Mouse (Mus musculus) hindbrain, embryonic 12.5 days (tissue): Measurements from ENCODE around the gene Klkb1. TPM values are rescaled to one million over a fixed set of nuclear protein-coding genes. Genes with fewer than 3 reads are reported as not detected.

ENCODE experiments used
- ATAC-seq: fragments of 200-750 bp; cut with Nextera tagmentation; 2 replicates; pipeline ENCODE4 v1.8.0; 2017; ENCODE audit warnings: moderate TSS enrichment; ENCODE audit not compliant: low FRiP score
- H3K27ac ChIP-seq: fragments of 300-500 bp; sonication (generic); 2 replicates; pipeline ENCODE4 v1.5.1; 2016; ENCODE audit warnings: mild to moderate bottlenecking
- H3K27me3 ChIP-seq: fragments of 300-500 bp; sonication (generic); 2 replicates; pipeline ENCODE4 v1.6.1; 2016; ENCODE audit warnings: mild to moderate bottlenecking
- H3K36me3 ChIP-seq: fragments of 300-500 bp; sonication (generic); 2 replicates; pipeline ENCODE4 v1.6.1; 2016; ENCODE audit warnings: mild to moderate bottlenecking
- H3K4me1 ChIP-seq: fragments of 300-500 bp; sonication (generic); 2 replicates; pipeline ENCODE4 v1.6.1; 2016
- H3K4me2 ChIP-seq: fragments of 300-500 bp; sonication (generic); replicated peaks from 2 replicates; pipeline ENCODE4 v1.6.1; 2016; ENCODE audit warnings: mild to moderate bottlenecking
- H3K4me3 ChIP-seq: fragments of 300-500 bp; sonication (generic); 2 replicates; pipeline ENCODE4 v1.5.1; 2016; ENCODE audit warnings: mild to moderate bottlenecking
- H3K9ac ChIP-seq: fragments of 300-500 bp; sonication (generic); 2 replicates; pipeline ENCODE4 v1.6.1; 2016; ENCODE audit warnings: mild to moderate bottlenecking, moderate library complexity
- H3K9me3 ChIP-seq: fragments of 300-500 bp; sonication (generic); replicated peaks from 2 replicates; pipeline ENCODE4 v1.6.1; 2016; ENCODE audit warnings: mild to moderate bottlenecking
- WGBS: fragments of 180-500 bp; shearing (Covaris S2); methylation state at CpG from one replicate; pipeline ENCODE4 v1.1.7; 2016; 5-methylcytosine and 5-hydroxymethylcytosine counted together
- polyA plus RNA-seq: library from polyadenylated mRNA; unstranded; fragments of >200 nt; fragmentation: Nextera tagmentation; extraction: Ambion mirVana; gene quantifications from 2 replicates; pipeline ENCODE4 v1.2.1, GENCODE M21; 2016

Klkb1 gene
- polyA plus RNA-seq, 1 experiment from 2014 or later: not detected

DNA sequence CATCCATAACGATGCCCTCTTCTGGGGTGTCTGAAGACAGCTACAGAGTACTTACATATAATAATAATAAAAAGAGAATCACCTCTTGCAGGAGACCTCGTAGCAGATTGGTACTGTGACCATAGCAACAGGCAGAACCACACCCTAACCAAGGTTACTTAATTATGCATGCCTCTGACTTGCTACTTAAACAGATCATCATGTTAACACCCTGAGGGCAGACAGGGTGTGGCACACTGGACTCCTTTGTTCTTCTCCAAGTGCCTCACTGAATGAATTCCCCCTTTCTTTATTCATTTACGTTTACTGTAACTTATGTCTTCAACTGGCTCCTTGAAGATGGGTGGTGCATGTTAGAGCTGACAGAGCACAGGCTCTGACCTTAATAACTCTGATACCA is 61.4 kb downstream of the Klkb1 start:
- Histone ChIP-seq H3K4me2 (no peak overlapping the region), H3K36me3 (no peaks in the 10 kb centered on the region), H3K9ac (no peak overlapping the region), H3K27ac (no peak overlapping the region), H3K4me1 (peaks cover 5% of the 10 kb centered on the region), H3K4me3 (no peak overlapping the region), H3K9me3 (no peaks in the 10 kb centered on the region), H3K27me3 (no peaks in the 10 kb centered on the region)
- ATAC-seq: no peak
- WGBS: 61% methylated on average over 3 of the region's 3 CpGs

Other genes starting within 250 kb of the Klkb1 start
- gene Mtnr1a, start 225.7 kb downstream of the Klkb1 start, polyA plus RNA-seq: 0.22 TPM in 1 of 2 replicates, not detected in the other
- gene F11, start 32.8 kb downstream of the Klkb1 start, polyA plus RNA-seq: not detected in 2 replicates
- gene Gm45753, start 13.6 kb upstream of the Klkb1 start, polyA plus RNA-seq: not detected in 2 replicates
- gene Cyp4v3, start 38.4 kb upstream of the Klkb1 start, polyA plus RNA-seq: 1.2 and 1.4 TPM in 2 replicates
- 10.4 and 11.9 TPM in 2 replicates for gene Fam149a, start 87.4 kb upstream of the Klkb1 start, polyA plus RNA-seq
- gene Tlr3, start 116.2 kb upstream of the Klkb1 start, polyA plus RNA-seq: 1.1 and 1.4 TPM in 2 replicates
- 81.7 and 89.5 TPM in 2 replicates for gene Sorbs2, start 212.9 kb upstream of the Klkb1 start, polyA plus RNA-seq